Mouse (Mus musculus) cerebellum, postnatal 4 days (tissue): ENCODE measurements around the gene A830031A19Rik.

Experiments
- DNase-seq, 2 experiments: peaks; one replicate each; pipeline ENCODE4 v3.0.0; 2022; ENCODE audit warnings: low spot score in 2 of 2, mixed read lengths in 1 of 2

Gene A830031A19Rik

DNA sequence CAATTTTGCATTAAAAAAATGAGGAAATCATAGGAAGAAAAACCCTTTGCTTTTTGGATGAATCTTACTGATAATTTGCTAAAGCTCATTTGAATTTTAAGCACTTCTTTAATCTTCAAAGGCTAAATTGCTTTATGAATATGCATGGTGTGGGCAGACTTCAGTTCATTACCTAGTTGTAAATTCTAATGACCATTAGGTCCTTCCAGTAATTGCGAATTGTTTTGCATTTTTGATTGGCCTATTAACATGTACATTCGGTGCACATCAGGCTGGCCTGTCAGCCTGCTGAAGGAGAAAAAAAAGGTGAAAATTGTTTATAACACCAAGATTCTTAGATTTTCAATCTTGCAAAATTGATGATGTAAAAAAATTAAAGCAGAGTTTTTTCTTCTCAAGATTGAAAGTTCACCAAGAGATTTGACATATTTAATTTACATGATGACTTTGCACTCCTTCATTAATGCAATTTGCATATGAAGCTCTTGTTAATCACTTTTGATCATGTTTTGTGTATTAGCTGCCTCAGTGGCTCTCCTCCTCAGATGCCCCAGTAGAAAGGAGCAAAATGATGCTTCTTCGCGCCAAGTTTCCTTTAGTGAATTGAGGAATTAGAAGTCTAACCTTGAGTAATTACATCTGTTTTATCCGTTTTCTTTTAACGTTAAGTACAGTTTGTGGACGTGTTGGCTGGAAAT, 21.0 kb upstream of the A830031A19Rik start:
- no peak for DNase-seq

DNA sequence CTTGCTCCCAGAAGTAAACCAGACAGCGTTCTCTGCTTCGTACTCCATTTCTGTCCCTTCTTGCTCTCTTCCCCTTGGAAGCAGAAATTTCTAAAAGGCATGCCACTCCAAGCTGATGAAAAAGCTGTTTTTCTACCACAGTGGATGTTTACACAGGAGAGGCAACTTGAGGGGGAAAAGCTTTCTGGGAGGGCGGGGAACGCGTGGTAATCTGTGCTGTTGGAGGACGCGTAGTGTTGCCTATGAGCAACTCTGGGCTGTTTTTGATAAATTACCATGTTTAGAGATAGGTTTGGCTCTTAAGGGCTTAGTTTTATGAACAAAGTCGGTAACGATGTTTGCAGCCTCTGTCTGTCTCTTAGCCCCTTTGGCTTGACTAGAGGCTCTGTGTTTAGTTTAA, 20.4 kb upstream of the A830031A19Rik start:
- no peak for DNase-seq

DNA sequence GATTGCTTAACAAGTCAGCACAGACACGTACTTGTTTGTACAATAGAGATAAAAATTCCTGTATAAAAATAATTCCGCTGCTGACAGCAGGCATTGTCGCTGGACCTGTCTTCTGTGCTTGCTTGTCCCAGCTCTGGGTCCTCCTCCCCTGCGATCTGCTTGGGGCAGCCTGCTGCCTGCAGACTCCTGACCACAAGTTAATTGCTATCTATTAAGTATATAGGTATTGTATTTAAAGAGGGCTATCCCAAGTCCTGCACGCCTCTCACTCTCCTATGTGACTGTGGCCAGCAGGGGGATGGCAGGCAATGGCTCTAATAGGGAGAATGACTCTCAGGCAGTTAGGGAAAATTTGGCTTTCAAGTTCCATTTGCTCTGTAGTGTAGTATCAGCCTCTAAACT, 19.2 kb upstream of the A830031A19Rik start:
- DNase-seq = no peak

DNA sequence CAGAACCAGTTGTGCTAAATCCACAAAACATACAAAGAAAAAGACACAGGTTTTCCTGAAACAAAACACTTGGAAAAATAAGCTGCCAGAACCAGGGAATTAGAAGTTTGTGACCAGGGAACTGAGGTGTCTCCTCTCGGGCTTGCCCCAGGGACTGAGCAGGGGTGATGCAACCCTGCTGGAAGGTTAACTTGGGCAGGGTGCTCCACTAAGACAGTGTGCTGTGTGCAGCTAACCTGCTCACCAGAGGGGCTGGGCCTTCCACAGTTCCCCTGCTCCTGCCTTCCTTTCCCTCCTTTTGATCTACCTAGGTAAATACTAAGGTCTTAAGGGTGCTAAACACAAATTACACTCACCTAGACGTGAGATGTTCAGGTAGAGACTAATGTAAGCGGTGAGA, 17.8 kb upstream of the A830031A19Rik start:
- no peak for DNase-seq

DNA sequence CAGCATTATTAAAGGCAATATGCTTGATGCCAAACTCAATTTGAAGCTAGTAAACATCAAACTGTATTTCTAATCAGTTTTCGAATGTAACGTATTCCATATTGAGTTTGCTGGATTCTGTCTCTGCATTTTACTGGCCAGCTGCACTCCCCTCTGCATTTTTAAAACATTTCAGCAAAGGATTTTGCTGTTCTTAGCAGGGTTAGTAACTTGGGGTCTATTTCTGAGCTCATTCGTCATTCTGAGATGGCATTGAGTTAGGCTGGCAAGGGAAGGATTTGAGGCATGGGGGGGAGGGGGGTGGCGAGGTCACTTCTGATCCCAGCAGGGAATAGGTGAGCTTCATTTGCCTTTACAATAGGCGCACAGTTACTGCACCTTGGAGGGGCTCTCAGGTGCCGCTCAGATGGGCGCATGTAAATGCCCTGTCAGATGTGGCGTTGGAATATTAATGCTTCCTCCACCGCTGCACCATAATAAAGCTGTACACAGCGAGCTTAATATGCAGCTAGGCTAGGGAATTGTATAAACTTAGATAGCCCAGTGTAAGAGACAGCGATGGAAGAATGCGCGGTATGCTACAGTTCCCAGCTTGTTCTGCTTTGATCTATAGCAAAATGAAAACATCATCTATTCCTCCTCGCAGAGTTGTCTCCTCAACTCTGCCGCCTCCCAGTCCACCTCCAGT, 16.7 kb upstream of the A830031A19Rik start:
- DNase-seq = no peak

DNA sequence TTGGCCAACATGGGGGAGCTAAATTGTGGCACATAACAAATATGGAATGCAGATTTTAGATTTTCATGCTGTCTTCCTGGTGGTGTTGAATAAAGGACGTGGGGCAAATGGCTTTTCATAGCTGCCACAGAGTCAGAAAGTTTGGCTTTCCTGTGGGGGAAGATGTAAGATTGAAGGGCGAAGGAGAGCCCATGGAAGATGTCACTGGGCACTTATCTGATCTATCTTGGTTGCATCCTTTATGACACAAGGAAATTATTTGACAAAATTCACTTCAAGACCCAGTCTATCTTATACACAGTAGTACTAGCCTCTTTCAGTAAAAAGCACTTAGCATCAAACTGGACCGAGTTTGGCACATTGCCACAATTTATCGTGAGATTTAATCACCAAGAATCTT, 15.6 kb upstream of the A830031A19Rik start:
- no peak for DNase-seq

DNA sequence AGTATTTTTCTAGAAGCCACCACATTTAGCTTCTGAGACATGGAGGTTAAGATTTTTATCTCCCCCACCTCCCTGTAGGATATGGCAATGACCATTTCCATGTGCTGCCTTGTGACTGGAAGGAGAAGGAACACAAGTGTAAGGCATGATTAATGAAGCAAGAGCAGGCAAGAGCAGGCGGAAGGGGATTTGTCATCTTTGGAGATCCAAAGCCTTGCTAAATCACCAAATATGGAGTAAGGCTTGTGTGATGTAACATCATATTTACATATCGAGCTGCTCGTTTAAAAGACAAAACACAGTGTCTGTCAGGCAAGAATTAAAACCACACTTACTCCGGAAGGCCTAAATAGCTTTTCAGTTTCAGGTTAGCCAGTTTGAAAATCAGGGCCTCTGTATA, 12.2 kb upstream of the A830031A19Rik start:
- no peak for DNase-seq

DNA sequence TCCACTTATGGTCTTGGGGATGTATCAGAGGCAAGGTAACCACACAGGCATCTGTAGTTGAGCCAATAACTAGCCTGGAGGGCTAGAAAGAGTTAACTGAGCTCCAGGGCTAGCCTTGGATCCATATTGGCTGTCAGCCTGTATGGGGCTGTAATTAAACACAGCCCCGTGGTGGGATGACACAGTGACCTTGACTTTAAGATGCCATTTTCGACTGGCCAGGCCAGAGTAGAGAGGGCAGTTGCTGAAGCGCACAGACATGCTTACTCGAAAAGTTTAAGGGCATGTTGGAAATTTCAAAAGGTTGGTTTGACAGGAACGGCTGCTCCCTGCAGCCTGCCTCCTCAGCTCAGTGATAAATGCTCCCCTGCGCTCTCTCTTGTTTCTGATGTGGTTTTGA, 11.1 kb upstream of the A830031A19Rik start:
- no peak for DNase-seq

DNA sequence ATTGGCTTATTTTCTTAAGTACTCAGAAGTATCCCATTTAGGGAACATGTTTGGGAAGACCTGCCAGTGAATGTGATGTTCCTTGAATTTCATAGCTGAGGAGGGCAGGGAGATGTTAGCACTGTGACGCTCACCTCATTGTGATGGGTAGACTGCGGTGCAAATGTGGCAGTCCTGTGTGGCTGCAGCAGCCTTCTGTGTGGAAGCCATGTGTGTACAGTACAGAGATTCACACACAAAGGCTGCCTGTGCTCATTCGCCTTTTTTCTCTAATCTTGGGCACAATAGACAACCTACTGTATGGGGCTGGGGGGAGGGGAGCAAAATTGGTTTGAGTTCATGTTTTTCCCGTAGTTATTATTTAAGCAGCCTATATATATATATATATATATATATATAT, 9.7 kb upstream of the A830031A19Rik start:
- no peak for DNase-seq

DNA sequence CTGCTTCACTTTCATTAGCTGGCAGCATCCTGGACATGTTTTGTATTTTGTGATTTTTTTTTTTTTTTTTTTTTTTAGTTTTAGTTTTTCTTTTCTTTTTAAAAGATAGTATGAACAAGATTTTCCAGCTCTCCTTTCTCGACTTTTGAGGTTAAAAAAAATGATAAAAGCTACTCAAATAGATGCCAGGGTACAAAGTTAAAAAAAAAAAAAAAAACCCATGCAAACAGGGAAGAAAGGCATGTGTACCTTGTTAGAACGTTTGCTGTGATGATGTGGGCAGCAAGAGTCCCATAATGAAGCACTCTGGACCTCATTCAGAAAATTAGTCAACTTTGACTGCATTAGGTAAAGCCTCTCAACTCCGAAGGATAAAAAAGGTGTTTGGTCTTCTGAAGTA, 9.2 kb upstream of the A830031A19Rik start:
- DNase-seq = no peak

DNA sequence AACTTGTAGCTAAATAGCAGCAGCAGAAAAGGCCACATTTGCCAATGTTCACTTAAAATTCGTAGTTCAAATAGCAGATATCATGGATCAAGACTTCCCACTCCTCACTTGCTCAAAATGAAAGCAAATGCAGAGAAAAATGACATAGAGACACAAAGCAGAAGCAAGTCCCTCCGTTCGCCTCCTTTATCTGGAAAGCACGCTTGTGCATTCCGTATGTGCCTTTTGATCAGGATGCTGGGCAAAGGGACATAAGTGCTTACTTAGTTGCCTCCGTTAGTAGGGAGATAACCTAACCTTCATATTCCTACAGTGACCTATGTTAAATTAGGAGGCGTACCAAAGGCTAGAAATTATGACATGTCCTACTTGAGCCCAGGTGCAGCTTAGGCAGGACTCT, 8.6 kb upstream of the A830031A19Rik start:
- DNase-seq = no peak

DNA sequence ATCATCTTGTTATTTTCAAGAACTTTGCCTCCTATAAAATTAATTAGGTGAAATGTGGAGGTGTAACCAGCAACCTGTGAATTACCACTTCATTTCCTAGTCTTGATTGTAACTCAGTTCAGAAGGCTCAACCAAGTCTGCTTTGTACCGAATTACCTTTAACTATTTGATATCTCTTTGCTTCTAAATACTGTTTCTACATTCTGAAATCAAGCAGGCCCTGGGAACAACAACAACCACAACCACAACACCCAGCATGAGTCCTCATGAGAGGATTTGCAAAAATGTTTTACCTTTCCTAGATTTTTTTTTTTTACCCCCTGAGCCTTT, 8.2 kb upstream of the A830031A19Rik start:
- DNase-seq = no peak

DNA sequence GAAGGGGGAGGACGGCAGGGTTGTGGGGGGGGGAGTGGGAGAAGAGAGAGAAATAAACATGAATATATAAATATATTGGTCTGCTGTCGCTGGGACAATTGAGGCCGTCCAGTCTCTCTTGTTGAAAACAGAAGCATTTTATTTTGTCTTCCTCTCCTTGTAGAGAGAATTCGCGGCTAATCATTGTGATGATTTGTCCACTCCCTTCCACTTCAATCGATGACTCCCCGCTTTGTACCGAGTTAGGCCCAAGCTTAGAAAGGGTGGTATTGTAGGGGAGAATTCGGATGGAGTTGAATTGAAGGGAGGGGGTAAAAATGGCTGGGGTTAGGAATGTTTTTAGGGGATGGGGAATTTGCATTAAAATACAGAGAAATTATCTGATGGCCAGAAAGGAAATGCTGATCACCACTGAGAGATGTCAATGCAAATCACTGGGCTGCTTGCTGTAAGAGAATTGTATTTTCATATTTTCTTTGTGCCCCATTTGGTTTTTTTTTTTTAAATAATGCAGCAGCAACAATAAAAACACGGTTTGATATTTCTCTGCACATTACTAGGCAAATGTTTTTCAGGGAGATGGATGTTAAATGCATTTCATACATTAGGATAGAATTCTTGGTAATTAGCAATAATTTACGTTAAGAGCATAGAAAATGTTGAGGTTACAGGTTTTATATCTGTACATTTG, 7.7 kb upstream of the A830031A19Rik start:
- DNase-seq = no peak

DNA sequence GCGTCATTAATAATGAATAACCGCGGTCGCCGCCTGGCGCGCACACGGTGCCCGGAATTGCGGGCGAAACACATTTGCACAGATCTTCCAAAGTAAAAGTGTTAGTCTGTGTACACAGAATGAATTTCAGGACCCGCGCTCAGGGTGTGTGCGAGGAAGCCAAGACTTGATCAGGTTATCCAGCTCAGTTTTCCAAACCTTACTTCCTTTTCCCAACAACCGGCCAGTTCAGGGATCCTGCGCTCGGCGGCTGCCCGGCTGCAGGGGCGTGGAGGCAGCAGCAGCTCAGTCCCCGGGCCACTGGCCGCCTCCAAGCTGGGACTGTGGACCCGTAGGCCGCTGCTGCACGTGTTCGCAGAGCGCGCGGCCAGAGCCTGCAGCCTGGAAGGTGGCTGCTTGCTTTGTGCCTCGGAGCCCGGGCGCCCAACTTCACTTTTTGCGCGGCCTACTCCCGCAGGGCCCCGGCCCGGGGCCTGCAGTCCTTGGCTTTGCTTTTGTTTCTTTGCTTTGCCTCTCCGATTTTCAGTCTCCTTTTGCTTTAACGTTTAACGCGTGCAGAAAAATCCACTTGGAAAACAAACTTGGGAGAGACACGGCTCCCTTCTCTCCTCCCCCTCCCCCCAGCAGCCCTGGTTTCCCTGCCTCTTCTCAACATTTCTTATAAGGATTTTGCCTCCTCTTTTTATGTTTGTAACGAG, 7.0 kb upstream of the A830031A19Rik start:
- DNase-seq = peak in 1 of 2 experiments; percentile 51

DNA sequence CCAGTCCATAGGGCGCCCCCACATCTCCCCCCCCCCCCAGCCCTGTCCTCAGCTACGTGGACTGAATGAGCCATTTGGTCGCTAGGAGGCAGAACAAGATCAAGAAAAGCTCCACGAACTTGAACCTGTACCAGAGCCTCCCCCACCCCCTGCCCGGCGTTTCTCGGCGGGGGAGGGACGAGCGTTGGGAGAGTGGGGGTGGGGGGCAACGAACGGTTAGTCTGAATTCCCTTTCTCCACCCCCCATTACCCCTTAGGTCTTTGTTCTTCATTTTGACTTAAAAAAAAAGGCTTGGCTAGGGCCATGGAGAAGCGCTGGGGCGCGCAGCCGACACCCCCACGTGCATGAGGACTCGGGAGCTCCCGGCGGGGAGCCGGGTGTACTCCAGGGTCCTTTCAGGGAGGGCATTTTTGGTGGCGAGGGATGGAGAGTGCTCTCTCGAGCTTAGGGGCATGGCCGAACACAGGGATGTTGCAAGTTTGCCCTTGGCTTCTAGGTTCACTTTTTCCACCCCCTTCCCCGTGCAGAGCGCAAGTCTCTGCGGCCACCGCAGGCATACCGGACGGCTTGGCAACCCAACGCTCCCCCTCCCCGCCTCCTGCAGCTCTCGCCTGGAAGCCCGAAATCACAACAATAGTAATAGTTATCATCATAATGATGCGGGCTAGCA, 6.3 kb upstream of the A830031A19Rik start:
- peak; percentile 30 to 62 for DNase-seq

DNA sequence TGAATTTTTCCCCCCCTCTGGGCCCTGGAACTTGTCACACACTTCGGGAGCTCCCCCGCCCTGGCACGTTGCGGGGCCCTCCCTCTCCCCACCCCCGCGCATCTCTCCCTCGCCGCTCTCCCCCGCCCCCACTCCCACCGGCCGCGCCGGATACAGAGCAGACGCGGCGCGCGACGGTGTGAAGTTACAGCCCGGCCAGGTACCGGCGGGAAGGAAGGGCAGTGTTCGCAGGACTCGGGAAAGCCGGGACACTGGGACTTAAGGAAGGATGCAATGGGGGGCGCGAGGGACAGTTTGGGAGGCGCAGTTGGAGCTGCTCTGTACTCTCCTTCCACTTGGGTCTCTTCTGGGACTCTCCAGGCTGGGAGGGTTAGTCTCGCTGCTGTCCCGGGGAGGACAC, 5.7 kb upstream of the A830031A19Rik start:
- peak in 1 of 2 experiments; percentile 53 for DNase-seq

DNA sequence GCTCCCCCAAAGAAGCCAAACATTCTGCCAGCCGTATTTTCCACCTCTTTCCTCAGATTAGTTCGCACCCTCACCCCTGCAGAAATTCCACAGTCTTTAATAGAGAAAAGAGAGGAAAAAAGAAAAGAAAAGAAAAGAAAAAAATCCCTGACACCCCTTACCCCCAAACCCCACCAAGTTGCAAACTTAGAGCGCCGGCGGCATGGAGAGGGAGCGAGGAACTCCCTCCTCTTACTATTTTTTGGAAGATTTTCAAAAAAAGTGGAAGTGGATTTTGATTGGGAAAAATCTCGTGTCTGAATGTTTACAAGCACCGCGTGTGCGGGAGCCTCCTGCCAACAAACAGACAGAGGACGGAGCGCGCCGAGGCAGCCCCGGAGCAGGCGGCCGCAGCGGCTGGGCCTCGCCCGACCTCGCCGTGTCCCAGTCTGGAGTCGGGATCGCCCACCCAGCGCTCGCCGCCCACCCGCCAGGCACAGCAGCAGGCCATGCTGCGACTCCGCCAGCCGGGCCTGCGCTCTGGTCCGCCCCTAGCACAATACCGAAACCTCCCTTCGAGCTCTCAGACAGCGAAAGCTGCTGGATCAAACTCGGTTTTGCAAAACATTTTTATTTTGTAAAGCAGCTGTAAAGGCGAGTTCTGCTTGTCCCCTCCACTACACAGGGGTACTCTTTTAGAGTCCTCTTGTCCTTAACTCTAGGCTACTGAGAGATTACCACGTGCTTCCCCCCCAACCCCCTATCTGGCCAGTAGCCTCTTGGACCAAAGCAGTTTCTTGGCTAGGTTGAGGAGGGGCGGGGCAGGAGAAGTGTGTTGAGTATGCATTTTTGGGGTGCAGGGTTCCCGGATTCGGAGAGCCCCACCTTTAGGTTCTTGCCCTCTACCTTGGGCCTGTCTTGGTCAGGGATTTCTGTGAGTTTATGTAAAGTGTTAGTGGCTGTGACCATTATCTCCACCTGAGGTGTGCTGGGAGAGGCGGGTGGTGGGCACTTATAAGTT, 4.8 kb upstream of the A830031A19Rik start:
- DNase-seq = peak in 1 of 2 experiments; percentile 59

DNA sequence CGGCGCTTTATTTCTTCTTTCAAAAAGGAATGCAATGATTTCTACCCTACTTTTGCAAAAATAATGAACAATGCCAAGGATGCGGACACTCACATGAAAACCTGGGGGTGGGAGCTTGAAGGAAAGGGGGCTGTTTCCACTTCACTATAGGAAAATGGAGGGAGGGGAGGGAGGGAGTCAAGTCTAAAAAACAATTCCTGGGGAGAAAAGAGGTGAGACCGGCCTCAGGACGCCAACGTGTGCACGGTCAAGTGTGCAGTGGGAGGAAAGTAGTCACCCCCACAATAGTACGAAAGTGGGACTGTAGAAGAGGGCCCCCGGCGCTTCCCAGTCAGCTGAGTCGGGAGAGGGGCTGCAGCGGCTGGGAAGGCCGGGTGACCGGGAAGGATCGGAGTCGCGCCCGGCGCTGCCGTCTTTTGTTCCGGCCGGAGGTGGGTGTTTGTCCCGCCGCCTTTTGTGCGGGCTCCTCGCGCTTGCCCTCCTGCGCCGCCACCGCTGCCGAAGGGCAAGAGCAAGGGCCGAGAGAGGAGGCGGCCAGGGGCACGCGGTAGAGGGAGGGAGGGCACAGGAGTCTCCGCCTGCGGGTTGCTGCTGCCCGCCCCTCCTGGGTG, 4.0 kb upstream of the A830031A19Rik start:
- peak in 1 of 2 experiments; percentile 47 for DNase-seq

DNA sequence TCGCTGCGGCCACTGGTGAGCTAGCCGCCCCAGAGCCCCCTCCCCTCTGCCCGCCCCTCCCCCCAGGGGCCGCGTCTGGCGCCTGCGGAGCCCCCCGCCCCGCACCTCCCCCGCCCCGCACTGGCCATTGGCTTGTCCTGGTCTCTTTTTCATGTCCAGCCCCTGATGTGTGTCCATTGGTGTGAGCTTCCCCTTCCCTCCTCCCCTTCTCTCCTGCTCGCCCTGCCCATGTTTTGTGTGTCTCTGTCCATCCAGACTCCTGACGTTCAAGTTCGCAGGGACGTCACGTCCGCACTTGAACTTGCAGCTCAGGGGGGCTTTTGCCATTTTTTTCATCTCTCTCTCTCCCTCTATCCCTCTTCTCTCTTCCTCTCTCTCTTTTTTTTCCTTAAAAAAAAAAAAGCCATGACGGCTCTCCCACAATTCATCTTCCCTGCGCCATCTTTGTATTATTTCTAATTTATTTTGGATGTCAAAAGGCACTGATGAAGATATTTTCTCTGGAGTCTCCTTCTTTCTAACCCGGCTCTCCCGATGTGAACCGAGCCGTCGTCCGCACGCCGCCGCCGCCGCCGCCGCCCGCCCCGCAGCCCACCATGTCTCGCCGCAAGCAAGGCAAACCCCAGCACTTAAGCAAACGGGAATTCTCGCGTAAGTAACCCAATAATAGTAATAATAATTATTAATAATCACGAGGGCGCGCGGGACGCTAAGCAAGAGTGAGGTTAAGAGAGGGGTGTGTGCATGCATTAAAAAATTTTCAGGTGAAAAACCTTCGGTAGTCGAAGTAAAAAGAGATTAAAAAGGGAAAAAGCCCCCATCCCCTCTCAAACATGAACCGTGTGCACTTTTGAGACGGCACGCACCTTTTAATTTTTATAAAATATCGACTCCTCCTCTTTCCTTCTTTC, 3.2 kb upstream of the A830031A19Rik start, which contains the start of gene Bcl11a:
Gene Bcl11a (plus strand): TSS at position 262 of the 911 bp plus-strand sequence.
- peak in 1 of 2 experiments; percentile 50 for DNase-seq
